Mouse (Mus musculus) liver, postnatal 0 days (tissue): ENCODE results near the gene Myo1b. TPM values are rescaled to one million over a fixed set of nuclear protein-coding genes. Genes with fewer than 3 reads are reported as not detected.

Experiments
- ATAC-seq: fragments of 200-750 bp; cut with Nextera tagmentation; 2 replicates; pipeline ENCODE4 v1.8.0; 2017; ENCODE audit warnings: mild to moderate bottlenecking, moderate library complexity
- DNase-seq: peaks from one replicate; pipeline ENCODE4 v3.0.0-alpha.2; 2016
- H3K27ac ChIP-seq: fragments of 300-500 bp; sonication (generic); 2 replicates; pipeline ENCODE4 v1.5.1; 2014; ENCODE audit warnings: antibody characterized with exemption, moderate library complexity, mild to moderate bottlenecking, low read depth
- H3K27me3 ChIP-seq: fragments of 300-500 bp; sonication (generic); 2 replicates; pipeline ENCODE4 v1.6.1; 2014; ENCODE audit warnings: low read length, control low read depth, mixed read lengths; ENCODE audit not compliant: insufficient read depth
- H3K36me3 ChIP-seq: fragments of 300-500 bp; sonication (generic); replicated peaks from 2 replicates; pipeline ENCODE4 v1.6.1; 2014; ENCODE audit warnings: mild to moderate bottlenecking, control low read depth, low read length, moderate library complexity, mixed read lengths; ENCODE audit not compliant: insufficient read depth
- H3K4me1 ChIP-seq: fragments of 300-500 bp; sonication (generic); 2 replicates; pipeline ENCODE4 v1.6.1; 2014; ENCODE audit warnings: antibody characterized with exemption, mild to moderate bottlenecking, control low read depth; ENCODE audit not compliant: insufficient read depth
- H3K4me2 ChIP-seq: fragments of 300-500 bp; sonication (generic); 2 replicates; pipeline ENCODE4 v1.6.1; 2014; ENCODE audit warnings: low read depth, mild to moderate bottlenecking, low read length, moderate library complexity, mixed read lengths
- H3K4me3 ChIP-seq: fragments of 300-500 bp; sonication (generic); 2 replicates; pipeline ENCODE4 v1.5.1; 2014; ENCODE audit warnings: low read depth, low read length
- H3K9ac ChIP-seq: fragments of 300-500 bp; sonication (generic); replicated peaks from 2 replicates; pipeline ENCODE4 v1.6.1; 2014; ENCODE audit warnings: mild to moderate bottlenecking, moderate library complexity
- H3K9me3 ChIP-seq: fragments of 300-500 bp; sonication (generic); 2 replicates; pipeline ENCODE4 v1.6.1; 2016; ENCODE audit warnings: mild to moderate bottlenecking, control low read depth, low read length, mixed read lengths
- CTCF ChIP-seq: sonication (generic); IDR thresholded peaks from 2 replicates; pipeline ENCODE4 v1.5.1; 2016; ENCODE audit warnings: antibody characterized with exemption, low read depth
- EP300 ChIP-seq: IDR thresholded peaks from 2 replicates; pipeline ENCODE4 v1.6.1; 2016; ENCODE audit warnings: antibody characterized with exemption, low read depth, mild to moderate bottlenecking
- WGBS: fragments of 180-500 bp; shearing (Covaris S2); extraction: QIAGEN DNeasy Blood & Tissue Kit; methylation state at CpG from one replicate; pipeline ENCODE4 v1.1.7; 2014; ENCODE audit not compliant: insufficient replicate concordance; 5-methylcytosine and 5-hydroxymethylcytosine counted together
- polyA plus RNA-seq: library from polyadenylated mRNA; unstranded; fragments of >200 nt; fragmentation: Nextera tagmentation; extraction: Ambion mirVana; gene quantifications from 2 replicates; pipeline ENCODE4 v1.2.1, GENCODE M21; 2015

Gene Myo1b
- polyA plus RNA-seq, 1 experiment from 2014 or later = 10.7 TPM

GRCm38 (mm10) chr1:51814854-51815630 is 100.8 kb downstream of the Myo1b start:
- Histone ChIP-seq H3K36me3 (no peaks in the 10 kb centered on the region), H3K4me2 (no peak overlapping the region), H3K4me3 (no peak overlapping the region), H3K9ac (no peak overlapping the region), H3K4me1 (no peaks in the 10 kb centered on the region), H3K27me3 (no peaks in the 10 kb centered on the region), H3K9me3 (no peaks in the 10 kb centered on the region), H3K27ac (no peak overlapping the region)
- DNase-seq = no peak
- no peak for ATAC-seq
- TF ChIP-seq EP300 (no peak), CTCF (no peak)
- WGBS = 72% methylated on average over 5 of the region's 5 CpGs

- Histone ChIP-seq H3K27me3 (no peaks in the 10 kb centered on the region), H3K36me3 (no peaks in the 10 kb centered on the region; the same call in 1 of the 2 replicates), H3K4me3 (no peak overlapping the region), H3K9me3 (no peaks in the 10 kb centered on the region), H3K27ac (no peak overlapping the region), H3K9ac (no peak overlapping the region), H3K4me2 (no peak overlapping the region), H3K4me1 (no peaks in the 10 kb centered on the region)
- 70% methylated on average over 10 of the region's 10 CpGs for WGBS
- no peak for ATAC-seq
- no peak for DNase-seq
- TF ChIP-seq EP300 (no peak), CTCF (no peak)
Measured at GRCm38 (mm10) chr1:51808847-51809246, 107.0 kb downstream of the Myo1b start.

- Histone ChIP-seq H3K9me3 (no peaks in the 10 kb centered on the region), H3K4me2 (no peak overlapping the region), H3K4me1 (no peaks in the 10 kb centered on the region), H3K9ac (no peak overlapping the region), H3K36me3 (no peaks in the 10 kb centered on the region; the same call in 1 of the 2 replicates), H3K27me3 (no peaks in the 10 kb centered on the region), H3K27ac (no peak overlapping the region), H3K4me3 (no peak overlapping the region)
- DNase-seq = no peak
- ATAC-seq = no peak
- TF ChIP-seq CTCF (no peak), EP300 (no peak)
- WGBS = 43% methylated on average over 1 of the region's 1 CpGs
Measured at GRCm38 (mm10) chr1:51808228-51808627, 107.6 kb downstream of the Myo1b start.

GRCm38 (mm10) chr1:51805040-51805610 is 110.7 kb downstream of the Myo1b start:
- Histone ChIP-seq H3K9me3 (no peaks in the 10 kb centered on the region), H3K9ac (no peak overlapping the region), H3K27me3 (no peaks in the 10 kb centered on the region), H3K27ac (no peak overlapping the region), H3K4me2 (no peak overlapping the region), H3K4me1 (no peaks in the 10 kb centered on the region), H3K4me3 (no peak overlapping the region), H3K36me3 (peaks cover 3% of the 10 kb centered on the region; the same call in 1 of the 2 replicates)
- no peak for DNase-seq
- WGBS = 26% methylated on average over 5 of the region's 5 CpGs
- no peak for ATAC-seq
- TF ChIP-seq EP300 = no peak
- no peak for TF ChIP-seq CTCF

DNA sequence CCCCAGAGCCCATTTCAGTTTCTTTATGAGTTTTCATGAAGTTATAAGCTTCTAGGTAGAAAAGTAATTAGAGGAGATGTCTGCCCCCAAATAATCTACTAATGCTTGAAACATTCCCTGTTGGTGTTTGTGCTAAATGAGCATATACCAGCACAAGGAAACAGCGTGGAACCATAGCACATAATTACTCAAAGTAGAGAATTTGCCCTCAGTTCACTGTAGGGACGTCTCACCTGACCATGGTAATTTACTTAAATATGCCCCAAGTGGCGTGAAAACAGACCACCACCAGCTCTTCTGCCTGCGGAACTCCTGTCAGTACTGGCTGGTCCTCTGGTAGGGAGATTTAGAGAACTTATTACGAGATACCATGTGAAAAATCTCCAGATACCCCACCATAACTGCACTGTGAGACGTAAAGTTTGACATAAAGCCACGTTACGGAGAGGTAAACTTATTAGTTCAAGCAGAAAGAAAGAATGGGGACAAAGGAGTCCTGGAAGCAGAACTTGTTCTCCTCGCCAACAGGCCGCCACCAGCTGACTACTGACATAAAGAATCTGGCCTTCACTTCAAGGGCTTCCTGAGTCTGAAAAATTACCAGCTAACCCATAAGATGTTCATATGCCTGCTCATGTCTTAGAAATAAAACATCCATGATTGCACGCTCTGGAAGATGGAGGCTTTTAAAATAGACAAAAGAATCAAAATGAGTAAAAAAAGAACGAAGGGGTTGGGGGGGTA is 111.4 kb downstream of the Myo1b start:
- Histone ChIP-seq H3K4me2 (no peak overlapping the region), H3K27ac (no peak overlapping the region), H3K9me3 (no peaks in the 10 kb centered on the region), H3K4me3 (no peak overlapping the region), H3K9ac (no peak overlapping the region), H3K4me1 (no peaks in the 10 kb centered on the region), H3K36me3 (peaks cover 5% of the 10 kb centered on the region; the same call in 1 of the 2 replicates), H3K27me3 (no peaks in the 10 kb centered on the region)
- TF ChIP-seq EP300 = no peak
- TF ChIP-seq CTCF = no peak
- DNase-seq (no peak), ATAC-seq (no peak)
- 78% methylated on average over 12 of the region's 12 CpGs for WGBS

- TF ChIP-seq CTCF (no peak), EP300 (no peak)
- Histone ChIP-seq H3K27me3 (no peaks in the 10 kb centered on the region), H3K4me1 (no peaks in the 10 kb centered on the region), H3K27ac (no peak overlapping the region), H3K36me3 (peaks cover 5% of the 10 kb centered on the region; the same call in 1 of the 2 replicates), H3K4me3 (no peak overlapping the region), H3K4me2 (no peak overlapping the region), H3K9ac (no peak overlapping the region), H3K9me3 (no peaks in the 10 kb centered on the region)
- DNase-seq (no peak), ATAC-seq (no peak)
- WGBS = 80% methylated on average over 7 of the region's 7 CpGs
Measured at GRCm38 (mm10) chr1:51798011-51798471, 117.8 kb downstream of the Myo1b start.
